Mouse (Mus musculus) megakaryocyte, embryonic 14.5 days (primary cell): ENCODE measurements around the gene Tmem184b.

Experiments used
- FLI1 ChIP-seq: IDR thresholded peaks from 2 replicates; pipeline ENCODE4 v1.6.1; 2012; ENCODE audit warnings: low read length, inconsistent platforms, mixed read lengths
- GATA1 ChIP-seq: IDR thresholded peaks from 3 replicates; pipeline ENCODE4 v1.6.1; 2012; ENCODE audit warnings: mixed read lengths, low read length, inconsistent platforms, borderline replicate concordance

DNA sequence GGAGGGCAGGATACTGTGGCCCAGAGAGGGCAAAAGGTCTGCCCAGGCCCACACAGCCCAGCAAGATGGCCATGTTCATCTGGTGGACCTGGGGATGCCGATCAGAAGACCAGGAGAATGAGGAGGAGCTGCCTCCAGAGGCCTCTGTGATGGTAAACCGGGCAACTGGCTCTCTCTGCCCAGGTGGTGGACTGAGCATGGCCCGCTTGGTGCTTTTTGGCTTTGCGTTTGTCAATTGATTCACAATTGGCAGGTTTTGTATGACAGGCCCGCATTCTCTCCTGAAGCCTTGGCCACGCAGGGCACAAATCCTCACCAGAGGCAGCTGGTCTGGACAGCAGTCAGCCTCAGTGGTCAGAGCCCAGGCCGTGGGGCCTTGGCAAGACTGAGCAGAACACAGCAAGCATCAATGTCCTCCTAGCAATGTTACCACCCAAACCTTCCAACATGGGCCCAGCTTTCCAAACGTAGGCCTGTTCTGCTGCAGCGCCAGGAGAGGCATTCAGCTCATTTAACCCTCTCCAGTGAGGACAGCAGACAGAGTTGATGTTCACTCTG lies 39.7 kb upstream of the Tmem184b start:
- no peak for TF ChIP-seq FLI1
- no peak for TF ChIP-seq GATA1
